Mouse (Mus musculus) bone marrow macrophage, adult 2 months (primary cell): Measurements from ENCODE around the gene Ogdh.

Source experiments
- CTCF ChIP-seq: IDR thresholded peaks from 2 replicates; pipeline ENCODE4 v1.5.1; 2012; ENCODE audit warnings: low read depth, mild to moderate bottlenecking, low read length, moderate library complexity
- POLR2A ChIP-seq: IDR thresholded peaks from 2 replicates; pipeline ENCODE4 v1.6.1; 2012; ENCODE audit warnings: mild to moderate bottlenecking, low read depth, low read length, borderline replicate concordance

GRCm38 (mm10) chr11:6294632-6295031 is 3.2 kb downstream of the Ogdh start:
- TF ChIP-seq CTCF (no peak), POLR2A (no peak)
